Mouse (Mus musculus): ENCODE results near the gene Stag2.

GRCm38 (mm10) chrX:42215742-42216141 lies 66.6 kb downstream of the Stag2 start:
- TF ChIP-seq CTCF (IDR thresholded peaks at IDR 0.05; ENCODE audit: extremely low read depth, insufficient read depth, low read length) (no peak), POLR2A (IDR thresholded peaks at IDR 0.05; ENCODE audit: extremely low read depth, insufficient read depth, low read length) (no peak)
